Mouse (Mus musculus): Measurements from ENCODE around the gene Fsd2.

DNA sequence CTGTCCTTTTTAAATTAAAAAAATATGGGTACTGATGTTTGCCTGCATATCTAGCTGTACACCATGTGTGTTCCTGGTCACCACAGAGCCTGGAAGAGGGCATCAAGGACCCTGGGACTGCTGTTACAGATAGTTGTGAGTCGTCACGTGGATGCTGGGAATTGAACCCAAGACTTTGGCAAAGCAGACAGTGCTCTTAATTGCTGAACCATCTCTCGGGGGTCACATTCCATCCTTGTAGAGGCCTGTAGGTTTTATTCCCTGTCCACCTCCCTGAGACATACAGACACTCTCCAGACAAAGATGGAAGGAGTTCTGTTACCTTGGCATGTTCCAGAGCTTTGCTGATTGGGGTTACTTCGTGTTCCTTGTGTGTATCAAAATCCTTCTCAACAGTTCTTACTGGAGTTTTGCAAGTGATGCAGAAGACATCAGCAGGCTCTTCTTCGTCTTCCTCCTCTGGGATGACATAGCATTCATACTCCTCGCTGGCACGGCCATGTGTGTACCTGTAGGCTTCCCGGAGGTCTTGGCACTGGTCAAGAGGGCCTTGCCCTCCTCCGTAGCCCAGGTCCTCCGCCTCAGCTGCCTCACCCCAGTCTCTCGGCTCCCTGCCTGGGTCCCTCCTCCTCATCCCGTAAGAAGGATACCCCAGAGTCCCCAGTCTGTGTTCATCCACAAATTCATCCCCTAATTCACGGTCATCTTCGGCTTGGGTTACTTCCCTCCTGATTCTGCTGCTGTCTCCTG is 7.3 kb downstream of the Fsd2 start:
- TF ChIP-seq CTCF (IDR thresholded peaks at IDR 0.05) (no peak), POLR2A (IDR thresholded peaks at IDR 0.05; ENCODE audit: insufficient read depth, low read depth, low read length) (no peak)

Measured in heart, adult 2 months (tissue).